Mouse (Mus musculus) forebrain, embryonic 11.5 days (tissue): Measurements from ENCODE around the gene Hist1h4i. TPM values are rescaled to one million over a fixed set of nuclear protein-coding genes. Genes with fewer than 3 reads are reported as not detected.

Experiments
- ATAC-seq: fragments of 200-750 bp; cut with Nextera tagmentation; replicated peaks from 2 replicates; pipeline ENCODE4 v1.8.0; 2017; ENCODE audit warnings: moderate TSS enrichment; ENCODE audit not compliant: low FRiP score
- DNase-seq: peaks from one replicate; pipeline ENCODE4 v3.0.0-alpha.2; 2017; ENCODE audit warnings: low spot score
- H3K27ac ChIP-seq: fragments of 300-500 bp; sonication (generic); 2 replicates; pipeline ENCODE4 v1.5.1; 2014; ENCODE audit warnings: low read depth, low read length
- H3K27me3 ChIP-seq: fragments of 300-500 bp; sonication (generic); 2 replicates; pipeline ENCODE4 v1.6.1; 2014; ENCODE audit warnings: mild to moderate bottlenecking, low read length, mixed read lengths; ENCODE audit not compliant: control insufficient read depth, insufficient read depth
- H3K36me3 ChIP-seq: fragments of 300-500 bp; sonication (generic); 2 replicates; pipeline ENCODE4 v1.6.1; 2014; ENCODE audit warnings: mild to moderate bottlenecking, low read length, moderate library complexity, mixed read lengths; ENCODE audit not compliant: control insufficient read depth, insufficient read depth
- H3K4me1 ChIP-seq: fragments of 300-500 bp; sonication (generic); replicated peaks from 2 replicates; pipeline ENCODE4 v1.6.1; 2014; ENCODE audit warnings: low read length, mixed read lengths; ENCODE audit not compliant: control insufficient read depth, insufficient read depth
- H3K4me2 ChIP-seq: fragments of 300-500 bp; sonication (generic); 2 replicates; pipeline ENCODE4 v1.6.1; 2014; ENCODE audit warnings: low read depth, mild to moderate bottlenecking, low read length, moderate library complexity, mixed read lengths; ENCODE audit not compliant: severe bottlenecking
- H3K4me3 ChIP-seq: fragments of 300-500 bp; sonication (generic); 2 replicates; pipeline ENCODE4 v1.5.1; 2014; ENCODE audit warnings: low read depth, low read length
- H3K9ac ChIP-seq: fragments of 300-500 bp; sonication (generic); 2 replicates; pipeline ENCODE4 v1.6.1; 2014; ENCODE audit warnings: low read length
- H3K9me3 ChIP-seq: fragments of 300-500 bp; sonication (generic); 2 replicates; pipeline ENCODE4 v1.6.1; 2016; ENCODE audit warnings: low read length, mixed read lengths; ENCODE audit not compliant: control insufficient read depth
- WGBS: fragments of 180-500 bp; shearing (Covaris S2); extraction: QIAGEN DNeasy Blood & Tissue Kit; methylation state at CpG from one replicate; pipeline ENCODE4 v1.1.7; 2014; 5-methylcytosine and 5-hydroxymethylcytosine counted together
- polyA plus RNA-seq: library from polyadenylated mRNA; unstranded; fragments of >200 nt; fragmentation: Nextera tagmentation; extraction: Ambion mirVana; gene quantifications from 2 replicates; pipeline ENCODE4 v1.2.1, GENCODE M21; 2014

The Hist1h4i gene
- polyA plus RNA-seq, 1 experiment from 2014 or later, result 52.1 TPM

DNA sequence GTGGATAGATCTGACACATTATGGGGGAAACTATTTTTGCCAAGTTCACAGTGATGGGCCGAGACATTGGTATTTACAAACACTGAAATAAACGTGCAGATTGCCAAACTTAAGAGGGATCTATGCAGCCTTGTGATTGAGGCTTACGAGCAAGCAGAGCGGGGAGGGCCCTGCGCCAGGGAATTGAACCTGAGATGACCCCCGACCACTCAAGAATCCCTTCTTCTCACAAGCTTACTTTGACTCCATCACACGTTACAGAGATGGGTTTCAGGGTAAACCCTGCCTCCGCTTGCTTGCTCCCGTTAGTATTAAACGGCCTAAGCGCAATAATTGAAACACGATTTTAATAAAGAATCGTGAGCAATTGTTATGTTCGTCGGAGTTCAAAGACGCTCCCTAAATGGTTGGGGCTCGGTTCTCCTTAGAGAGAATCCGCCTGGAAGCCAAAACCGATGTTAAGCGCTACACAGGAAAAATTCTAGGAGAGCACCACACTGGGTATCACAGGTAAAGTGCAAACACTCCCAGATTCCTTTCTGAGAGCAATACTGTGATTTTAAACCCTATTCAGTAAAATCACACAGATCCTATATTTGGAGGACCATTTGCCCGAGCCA is 43.9 kb downstream of the Hist1h4i start:
- DNase-seq, result no peak
- WGBS, result 1% methylated on average over 21 of the region's 21 CpGs

DNA sequence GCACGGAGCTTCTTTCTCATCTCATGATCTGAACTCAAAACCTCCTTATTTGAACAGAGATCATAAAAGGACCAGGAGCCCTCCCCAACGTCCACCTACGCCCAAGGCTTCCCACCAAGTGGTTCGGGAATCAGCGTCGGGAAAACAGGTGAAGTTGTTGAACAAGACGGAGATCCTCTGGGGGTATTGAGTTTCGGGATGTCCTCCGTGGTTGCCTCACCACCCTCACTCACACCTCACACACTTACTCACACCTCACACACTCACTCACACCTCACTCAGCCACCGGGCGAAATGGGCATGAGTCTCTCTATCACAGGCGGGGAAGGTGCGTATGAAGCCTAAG is 44.3 kb downstream of the Hist1h4i start:
- Histone ChIP-seq H3K4me3 (peak overlapping the region; percentile 39), H3K4me1 (no peaks in the 10 kb centered on the region; the same call in 1 of the 2 replicates), H3K27ac (no peak overlapping the region), H3K9ac (no peak overlapping the region), H3K4me2 (peak overlapping the region; percentile 45), H3K9me3 (no peaks in the 10 kb centered on the region), H3K36me3 (no peaks in the 10 kb centered on the region), H3K27me3 (peaks cover 55% of the 10 kb centered on the region)
- WGBS, result under 1% methylated on average over 13 of the region's 13 CpGs
- ATAC-seq, result no peak
- DNase-seq, result no peak

More for the DNA sequence above, 43.9 kb downstream of the Hist1h4i start:
- Histone ChIP-seq H3K36me3 (no peaks in the 10 kb centered on the region), H3K4me2 (peak overlapping the region; percentile 45), H3K4me3 (peak overlapping the region; percentile 39), H3K4me1 (no peaks in the 10 kb centered on the region; the same call in 1 of the 2 replicates), H3K27ac (no peak overlapping the region), H3K9ac (no peak overlapping the region), H3K9me3 (no peaks in the 10 kb centered on the region), H3K27me3 (peaks cover 60% of the 10 kb centered on the region)
- ATAC-seq, result no peak

DNA sequence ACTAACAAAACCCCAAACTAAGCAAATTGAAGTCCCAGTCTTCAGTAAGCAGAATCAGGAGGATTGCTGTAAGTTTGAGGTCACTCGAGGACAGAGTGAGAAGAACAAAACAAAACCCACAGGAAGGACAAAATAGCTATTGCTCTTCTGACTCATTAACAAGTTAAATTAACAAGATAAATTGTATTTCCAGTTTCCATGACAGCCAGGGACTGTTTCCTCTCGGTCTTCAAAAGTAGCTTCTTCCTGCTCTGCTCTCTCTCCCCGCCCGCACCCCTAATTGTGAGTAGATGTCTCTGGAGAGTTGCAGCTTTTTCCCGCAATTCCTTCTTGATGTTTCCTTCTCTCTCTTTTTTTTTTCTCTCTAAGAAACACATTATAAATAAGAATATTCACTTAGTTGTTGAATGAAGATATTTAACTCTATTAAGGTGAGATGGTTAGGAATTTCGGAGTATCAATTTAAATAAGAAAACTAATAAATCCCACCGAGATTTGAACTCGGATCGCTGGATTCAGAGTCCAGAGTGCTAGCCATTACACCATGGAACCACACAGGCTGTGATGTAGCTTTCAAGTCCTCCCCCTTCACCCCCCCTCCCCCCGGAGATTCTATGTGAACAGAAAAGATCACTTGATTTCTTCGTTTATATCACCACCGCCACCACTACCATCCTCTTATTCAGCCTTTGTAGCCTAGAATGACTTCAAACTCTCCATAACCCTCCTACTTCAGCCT is 44.9 kb downstream of the Hist1h4i start:
- ATAC-seq, result 0 out of 2 replicates have a peak, but pooled peaks have one; percentile 60

DNA sequence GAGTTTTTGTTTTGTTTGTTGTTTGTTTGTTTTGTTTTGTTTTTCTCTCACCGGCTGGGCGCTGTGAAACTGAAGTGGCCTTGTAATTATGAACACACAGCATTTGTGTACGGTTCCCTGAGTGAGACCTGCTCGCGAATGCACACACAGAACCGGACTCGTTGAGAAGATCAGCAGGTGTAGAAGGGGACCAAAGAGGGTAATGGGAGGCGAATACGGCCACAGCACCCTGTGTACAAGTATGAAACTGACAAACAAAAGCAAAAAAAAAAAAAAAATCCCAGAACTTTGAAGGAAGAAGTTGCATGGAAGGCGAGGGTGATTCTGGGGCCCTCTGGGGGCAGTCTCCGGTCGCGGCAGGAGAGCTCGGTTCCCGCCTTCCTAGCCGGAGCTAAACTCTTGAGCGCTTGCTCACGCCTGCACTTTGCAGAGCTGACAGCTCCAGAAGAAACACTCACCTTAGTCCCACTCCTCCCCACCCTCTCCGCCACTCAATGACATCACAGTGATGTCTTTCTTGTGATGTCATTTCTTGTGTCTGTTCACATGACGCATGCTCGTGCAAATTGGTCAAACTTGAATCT is 45.7 kb downstream of the Hist1h4i start:
- 2% methylated on average over 21 of the region's 21 CpGs for WGBS
- peak overlapping the region; percentile 39 for H3K4me3 ChIP-seq
- peaks cover 42% of the 10 kb centered on the region for H3K27me3 ChIP-seq
- H3K4me1 ChIP-seq, result no peaks in the 10 kb centered on the region; the same call in 1 of the 2 replicates
- DNase-seq, result peak; percentile 71
- peak; percentile 61 for ATAC-seq
- H3K9me3 ChIP-seq, result no peaks in the 10 kb centered on the region
- no peaks in the 10 kb centered on the region for H3K36me3 ChIP-seq
- peak overlapping the region; percentile 35 for H3K9ac ChIP-seq
- peak overlapping the region; percentile 65 for H3K4me2 ChIP-seq
- H3K27ac ChIP-seq, result no peak overlapping the region

More for the DNA sequence above, 44.9 kb downstream of the Hist1h4i start:
- whole genome bisulfite sequencing, result 3% methylated on average over 12 of the region's 12 CpGs
- no peaks in the 10 kb centered on the region for H3K9me3 ChIP-seq
- H3K4me3 ChIP-seq, result peak overlapping the region; percentile 39
- peaks cover 50% of the 10 kb centered on the region for H3K27me3 ChIP-seq
- H3K27ac ChIP-seq, result no peak overlapping the region
- H3K9ac ChIP-seq, result no peak overlapping the region
- peak overlapping the region; percentile 65 for H3K4me2 ChIP-seq
- H3K4me1 ChIP-seq, result no peaks in the 10 kb centered on the region; the same call in 1 of the 2 replicates
- peak; percentile 80 for DNase-seq
- no peaks in the 10 kb centered on the region for H3K36me3 ChIP-seq

DNA sequence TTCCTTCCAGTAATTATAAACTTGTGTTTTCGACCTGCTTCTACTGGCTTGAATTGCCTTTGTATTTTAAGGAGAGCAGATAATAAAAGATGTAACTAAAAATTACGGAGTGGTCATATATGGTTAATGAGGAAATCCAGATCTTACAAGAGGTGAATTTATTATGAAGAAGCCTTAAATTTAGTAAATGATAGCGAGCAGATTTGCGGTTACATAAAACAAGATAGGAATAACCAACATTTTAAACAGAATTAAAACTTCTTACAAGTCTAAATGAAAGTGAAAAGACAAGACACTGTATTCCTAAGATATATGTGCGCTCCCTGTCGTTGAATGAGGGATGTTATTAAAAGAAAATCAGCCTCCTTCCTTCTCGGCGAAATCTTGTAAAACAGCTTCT is 46.3 kb downstream of the Hist1h4i start:
- Histone ChIP-seq H3K27me3 (peaks cover 38% of the 10 kb centered on the region), H3K9me3 (no peaks in the 10 kb centered on the region), H3K4me1 (no peaks in the 10 kb centered on the region; the same call in 1 of the 2 replicates), H3K27ac (no peak overlapping the region), H3K4me2 (peak overlapping the region; percentile 65), H3K9ac (peak overlapping the region; percentile 35), H3K4me3 (peak overlapping the region; percentile 39), H3K36me3 (no peaks in the 10 kb centered on the region)
- 5% methylated on average over 8 of the region's 8 CpGs for WGBS
- DNase-seq, result no peak
- ATAC-seq, result no peak

DNA sequence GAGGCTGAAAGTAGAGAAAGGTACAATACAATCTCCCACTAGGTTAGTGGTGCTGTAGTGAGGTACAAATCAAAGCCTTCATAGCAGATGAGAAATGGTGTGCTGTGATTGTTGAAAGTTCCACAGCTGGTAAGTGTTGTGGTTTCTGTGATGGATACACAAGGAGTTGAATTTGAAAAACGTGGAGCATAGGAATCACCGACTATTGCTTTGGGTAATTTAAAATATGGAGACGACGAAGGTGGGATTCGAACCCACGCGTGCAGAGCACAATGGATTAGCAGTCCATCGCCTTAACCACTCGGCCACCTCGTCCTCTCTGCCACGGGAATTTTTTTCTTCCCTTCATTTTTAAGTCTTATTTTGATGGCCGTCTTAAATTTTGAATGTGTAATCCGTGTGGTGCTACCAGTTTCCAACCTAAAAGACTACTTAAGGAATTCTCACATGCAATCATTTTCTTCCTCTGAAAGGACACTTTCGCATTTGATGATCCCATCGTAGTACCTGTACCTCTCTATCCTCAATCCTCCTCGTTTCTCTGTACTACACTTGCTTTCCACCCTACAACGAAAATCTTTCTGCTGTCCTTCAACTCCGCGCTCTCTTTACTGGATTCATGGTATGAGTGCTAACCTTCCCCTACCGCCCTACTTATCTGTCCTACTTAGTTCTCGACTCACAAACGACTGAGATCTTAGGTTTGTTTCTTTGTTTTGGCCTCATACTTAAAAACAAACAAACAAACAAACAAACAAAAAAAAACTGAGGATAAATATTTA is 47.0 kb downstream of the Hist1h4i start:
- no peaks in the 10 kb centered on the region; the same call in 1 of the 2 replicates for H3K4me1 ChIP-seq
- no peak overlapping the region for H3K27ac ChIP-seq
- no peak overlapping the region for H3K4me3 ChIP-seq
- H3K9me3 ChIP-seq, result no peaks in the 10 kb centered on the region
- H3K27me3 ChIP-seq, result peaks cover 31% of the 10 kb centered on the region
- no peak overlapping the region for H3K9ac ChIP-seq
- peak overlapping the region; percentile 16; the same call in 1 of the 2 replicates for H3K4me2 ChIP-seq
- H3K36me3 ChIP-seq, result no peaks in the 10 kb centered on the region
- WGBS, result under 1% methylated on average over 22 of the region's 22 CpGs
- ATAC-seq (0 out of 2 replicates have a peak, but pooled peaks have one; percentile 52), DNase-seq (peak; percentile 76)

DNA sequence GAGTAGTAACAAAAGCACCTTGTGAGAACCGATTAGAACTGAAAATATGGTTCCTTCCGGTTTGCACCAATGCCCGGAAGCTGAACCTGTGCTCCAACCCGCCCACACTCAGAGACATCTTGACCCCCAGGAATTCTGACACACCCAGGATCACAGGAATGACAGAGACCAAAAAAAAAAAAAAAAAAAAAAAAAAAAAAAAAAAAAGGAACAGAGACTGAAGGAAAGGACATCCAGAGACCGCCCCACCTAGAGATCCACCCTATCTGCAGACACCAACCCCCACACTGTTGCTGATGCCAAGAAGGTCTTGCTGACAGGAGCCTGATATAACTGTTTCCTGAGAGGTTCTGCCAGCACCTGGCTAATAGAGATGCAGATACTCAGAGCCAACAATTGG is 48.6 kb downstream of the Hist1h4i start:
- Histone ChIP-seq H3K27ac (no peak overlapping the region), H3K9me3 (no peaks in the 10 kb centered on the region), H3K4me2 (no peak overlapping the region), H3K9ac (no peak overlapping the region), H3K36me3 (no peaks in the 10 kb centered on the region), H3K4me1 (no peaks in the 10 kb centered on the region; the same call in 1 of the 2 replicates), H3K4me3 (no peak overlapping the region), H3K27me3 (peaks cover 16% of the 10 kb centered on the region)
- DNase-seq, result no peak
- 79% methylated on average over 5 of the region's 5 CpGs for WGBS
- no peak for ATAC-seq
